Mouse (Mus musculus): ENCODE measurements around the gene Ppp4r4. TPM values are rescaled to one million over a fixed set of nuclear protein-coding genes. Genes with fewer than 3 reads are reported as not detected.

Ppp4r4 gene
- total and polyA plus RNA-seq, 3 experiments: 1.0 to 3.0 TPM; not detected in 1

- H3K9me3 ChIP-seq (replicated peaks; ENCODE audit: insufficient read depth, low read length): no peaks in the 10 kb centered on the region
- no peak overlapping the region for H3K4me3 ChIP-seq (ENCODE audit: control insufficient read depth in 1 of 2, insufficient read depth in 1 of 2, low read depth in 2 of 2, low read length in 2 of 2)
- peaks cover 0 to 2% of the 10 kb centered on the region in 2 experiments; a peak in 1 of 4 replicates for H3K36me3 ChIP-seq (ENCODE audit: control insufficient read depth in 1 of 2, insufficient read depth in 2 of 2, low read length in 2 of 2)
- H3K4me1 ChIP-seq (ENCODE audit: control insufficient read depth in 1 of 2, insufficient read depth in 2 of 2, low read length in 2 of 2): peaks cover 6 to 13% of the 10 kb centered on the region in 2 experiments; a peak in 3 of 4 replicates
- H3K79me2 ChIP-seq (ENCODE audit: control insufficient read depth, insufficient read depth, low read length, poor library complexity): no peaks in the 10 kb centered on the region
- no peak overlapping the region for H3K27ac ChIP-seq (ENCODE audit: control insufficient read depth, low read depth, low read length)
- TF ChIP-seq POLR2AphosphoS2 (IDR thresholded peaks at IDR 0.05; ENCODE audit: low read length) (no peak), MYB (IDR thresholded peaks at IDR 0.05; ENCODE audit: low read depth, low read length) (no peak), JUND (IDR thresholded peaks at IDR 0.05; ENCODE audit: low read depth, low read length) (no peak)
- no peak for DNase-seq (ENCODE audit: low read depth, low spot score)
- no peaks in the 10 kb centered on the region for H3K27me3 ChIP-seq (ENCODE audit: control insufficient read depth in 1 of 2, insufficient read depth in 2 of 2, low read length in 2 of 2)
- H3K9ac ChIP-seq (ENCODE audit: control insufficient read depth, low read depth, low read length, poor library complexity, severe bottlenecking): no peak overlapping the region
These were observed 111.7 kb downstream of the Ppp4r4 start for GRCm38 (mm10) chr12:103643818-103644217.

- Histone ChIP-seq H3K27me3 (ENCODE audit: control insufficient read depth in 1 of 2, insufficient read depth in 2 of 2, low read length in 2 of 2) (no peaks in the 10 kb centered on the region), H3K4me1 (ENCODE audit: control insufficient read depth in 1 of 2, insufficient read depth in 2 of 2, low read length in 2 of 2) (peaks cover 6 to 13% of the 10 kb centered on the region in 2 experiments; a peak in 3 of 4 replicates), H3K4me3 (ENCODE audit: control insufficient read depth in 1 of 2, insufficient read depth in 1 of 2, low read depth in 2 of 2, low read length in 2 of 2) (no peak overlapping the region), H3K36me3 (ENCODE audit: control insufficient read depth in 1 of 2, insufficient read depth in 2 of 2, low read length in 2 of 2) (peaks cover 0 to 2% of the 10 kb centered on the region in 2 experiments; a peak in 1 of 4 replicates), H3K9me3 (replicated peaks; ENCODE audit: insufficient read depth, low read length) (no peaks in the 10 kb centered on the region), H3K9ac (ENCODE audit: control insufficient read depth, low read depth, low read length, poor library complexity, severe bottlenecking) (no peak overlapping the region), H3K27ac (ENCODE audit: control insufficient read depth, low read depth, low read length) (no peak overlapping the region), H3K79me2 (ENCODE audit: control insufficient read depth, insufficient read depth, low read length, poor library complexity) (no peaks in the 10 kb centered on the region)
- DNase-seq (ENCODE audit: low read depth, low spot score): no peak
- TF ChIP-seq MAFK (IDR thresholded peaks at IDR 0.05; ENCODE audit: borderline replicate concordance, low read depth, low read length): no peak
- no peak for TF ChIP-seq RAD21 (IDR thresholded peaks at IDR 0.05; ENCODE audit: low read depth, low read length)
- no peak for TF ChIP-seq ZNF384 (IDR thresholded peaks at IDR 0.05; ENCODE audit: low read depth, low read length)
- TF ChIP-seq NRF1 (IDR thresholded peaks at IDR 0.05; ENCODE audit: insufficient read depth, low read depth, low read length, poor library complexity, severe bottlenecking): no peak
- no peak for TF ChIP-seq SIN3A (IDR thresholded peaks at IDR 0.05; ENCODE audit: low read length)
- no peak for TF ChIP-seq BHLHE40 (IDR thresholded peaks at IDR 0.05; ENCODE audit: borderline replicate concordance, low read depth, low read length)
- TF ChIP-seq POLR2AphosphoS5 (IDR thresholded peaks at IDR 0.05; ENCODE audit: borderline replicate concordance, low read depth, low read length): no peak
- TF ChIP-seq GABPA (IDR thresholded peaks at IDR 0.05; ENCODE audit: low read depth, low read length): no peak
- no peak for TF ChIP-seq NELFE (IDR thresholded peaks at IDR 0.05; ENCODE audit: low read depth, low read length)
- no peak for TF ChIP-seq UBTF (IDR thresholded peaks at IDR 0.05; ENCODE audit: borderline replicate concordance, insufficient read depth, low read depth, low read length)
- TF ChIP-seq EP300 (IDR thresholded peaks at IDR 0.05; ENCODE audit: low read depth in 1 of 2, low read length in 2 of 2): no peak
- no peak for TF ChIP-seq MXI1 (IDR thresholded peaks at IDR 0.05; ENCODE audit: low read depth, low read length)
- no peak for TF ChIP-seq ZKSCAN1 (IDR thresholded peaks at IDR 0.05; ENCODE audit: low read depth, low read length)
- no peak for TF ChIP-seq GATA1 (IDR thresholded peaks at IDR 0.05; ENCODE audit: low read depth, low read length)
These were observed 112.5 kb downstream of the Ppp4r4 start for GRCm38 (mm10) chr12:103644601-103645000.

Measured in MEL (cell line).